Mouse (Mus musculus) limb, embryonic 14.5 days (tissue): Measurements from ENCODE around the gene Map3k20. TPM values are rescaled to one million over a fixed set of nuclear protein-coding genes. Genes with fewer than 3 reads are reported as not detected.

ENCODE experiments used
- ATAC-seq: fragments of 200-750 bp; cut with Nextera tagmentation; 2 replicates; pipeline ENCODE4 v1.8.0; 2017; ENCODE audit warnings: low read depth, moderate number of reproducible peaks, moderate TSS enrichment; ENCODE audit not compliant: low FRiP score
- DNase-seq: peaks from one replicate; pipeline ENCODE4 v3.0.0-alpha.2; 2015; ENCODE audit warnings: low spot score
- H3K27ac ChIP-seq: fragments of 300-500 bp; sonication (generic); replicated peaks from 2 replicates; pipeline ENCODE4 v1.5.1; 2014; ENCODE audit warnings: low read depth, mild to moderate bottlenecking, low read length, moderate library complexity, mixed read lengths
- H3K27me3 ChIP-seq: fragments of 300-500 bp; sonication (generic); 2 replicates; pipeline ENCODE4 v1.6.1; 2014; ENCODE audit warnings: low read length, mixed read lengths; ENCODE audit not compliant: control insufficient read depth, insufficient read depth
- H3K36me3 ChIP-seq: fragments of 300-500 bp; sonication (generic); 2 replicates; pipeline ENCODE4 v1.6.1; 2014; ENCODE audit warnings: mild to moderate bottlenecking, low read length, moderate library complexity, mixed read lengths; ENCODE audit not compliant: control insufficient read depth, insufficient read depth
- H3K4me1 ChIP-seq: fragments of 300-500 bp; sonication (generic); 2 replicates; pipeline ENCODE4 v1.6.1; 2014; ENCODE audit warnings: antibody characterized with exemption, low read length, mixed read lengths; ENCODE audit not compliant: control insufficient read depth, insufficient read depth
- H3K4me2 ChIP-seq: fragments of 300-500 bp; sonication (generic); replicated peaks from 2 replicates; pipeline ENCODE4 v1.6.1; 2014; ENCODE audit warnings: low read depth, mild to moderate bottlenecking, low read length, moderate library complexity; ENCODE audit not compliant: severe bottlenecking
- H3K4me3 ChIP-seq: fragments of 300-500 bp; sonication (generic); replicated peaks from 2 replicates; pipeline ENCODE4 v1.5.1; 2014; ENCODE audit warnings: low read length
- H3K9ac ChIP-seq: fragments of 300-500 bp; sonication (generic); 2 replicates; pipeline ENCODE4 v1.6.1; 2014; ENCODE audit warnings: mild to moderate bottlenecking, low read depth, low read length, moderate library complexity; ENCODE audit not compliant: severe bottlenecking
- H3K9me3 ChIP-seq: fragments of 300-500 bp; sonication (generic); 2 replicates; pipeline ENCODE4 v1.6.1; 2016; ENCODE audit warnings: low read length; ENCODE audit not compliant: control insufficient read depth
- POLR2A ChIP-seq: fragments of 200-500 bp; IDR thresholded peaks from 2 replicates; pipeline ENCODE4 v1.8.0; 2012; ENCODE audit warnings: inconsistent platforms, mild to moderate bottlenecking, moderate library complexity, borderline replicate concordance; ENCODE audit not compliant: insufficient read depth, insufficient read length; ENCODE audit errors: extremely low read depth
- WGBS: fragments of 180-500 bp; shearing (Covaris S2); extraction: QIAGEN DNeasy Blood & Tissue Kit; methylation state at CpG from one replicate; pipeline ENCODE4 v1.1.7; 2014; 5-methylcytosine and 5-hydroxymethylcytosine counted together
- polyA plus RNA-seq, 2 experiments: library from polyadenylated mRNA; depleted of rRNA in 1 of 2; stranded (reverse) in 1 of 2; unstranded in 1 of 2; fragments of >200 nt; fragmentation: Nextera tagmentation in 1 of 2; extraction: Ambion mirVana in 1 of 2; gene quantifications; 2 replicates each; pipeline versions ENCODE4 v1.2.1 to v1.2.3; 2012 to 2014

The Map3k20 gene
- polyA plus RNA-seq, 2 experiments = 14.6 to 18.2 TPM

DNA sequence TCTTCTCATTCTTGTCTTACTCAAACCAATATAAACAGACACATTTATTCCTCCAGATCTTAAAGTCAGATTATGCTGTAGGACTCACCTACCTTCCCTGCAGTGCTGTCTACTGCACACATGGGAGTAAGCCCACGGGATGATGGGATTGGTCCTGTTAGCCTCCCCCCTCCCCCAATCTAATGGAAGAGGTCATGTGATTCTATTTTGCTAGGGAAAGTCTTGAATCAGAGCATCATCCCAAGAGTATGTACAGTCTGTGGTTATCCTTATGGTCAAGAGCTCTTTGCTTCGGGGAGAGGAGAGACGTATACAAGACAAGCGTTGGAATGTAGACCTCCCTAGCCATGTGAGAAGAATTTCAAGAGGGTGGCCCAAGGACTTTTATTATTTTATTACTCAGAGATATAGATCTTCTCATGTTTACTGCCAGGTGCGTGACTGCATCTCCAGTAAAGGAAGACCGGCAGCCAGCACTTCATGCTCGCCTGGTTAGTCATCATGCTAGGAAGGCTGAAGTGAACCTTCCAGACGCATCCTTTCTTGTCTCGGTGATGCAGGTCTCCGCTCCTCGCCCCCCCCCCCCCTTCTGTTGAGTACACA is 3.6 kb downstream of the Map3k20 start:
- no peak overlapping the region for H3K4me2 ChIP-seq
- WGBS = 81% methylated on average over 11 of the region's 11 CpGs
- no peak overlapping the region for H3K4me3 ChIP-seq
- ATAC-seq = no peak
- H3K9ac ChIP-seq = no peak overlapping the region
- no peaks in the 10 kb centered on the region for H3K9me3 ChIP-seq
- DNase-seq = no peak
- no peaks in the 10 kb centered on the region for H3K27me3 ChIP-seq
- no peak overlapping the region for H3K27ac ChIP-seq
- no peak for TF ChIP-seq POLR2A
- H3K36me3 ChIP-seq = no peaks in the 10 kb centered on the region
- H3K4me1 ChIP-seq = no peaks in the 10 kb centered on the region

DNA sequence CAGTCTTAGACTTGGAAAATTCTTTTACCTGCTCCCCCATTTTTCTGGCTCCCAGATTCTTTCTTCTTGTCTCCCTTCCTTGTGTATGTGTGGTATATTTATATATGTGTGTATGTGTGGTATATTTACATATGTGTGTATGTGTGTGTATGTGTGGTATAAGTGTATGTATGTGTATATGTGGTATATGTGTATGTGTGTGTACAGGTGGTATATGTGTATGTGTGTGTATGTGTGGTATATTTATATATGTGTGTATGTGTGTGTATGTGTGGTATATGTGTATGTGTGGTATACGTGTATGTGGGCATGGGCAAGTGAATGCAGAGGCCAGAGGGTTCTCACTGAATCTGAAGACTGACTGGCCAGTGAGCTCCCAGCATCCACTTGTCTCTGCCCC is 5.7 kb downstream of the Map3k20 start:
- WGBS = 80% methylated on average over 1 of the region's 1 CpGs

DNA sequence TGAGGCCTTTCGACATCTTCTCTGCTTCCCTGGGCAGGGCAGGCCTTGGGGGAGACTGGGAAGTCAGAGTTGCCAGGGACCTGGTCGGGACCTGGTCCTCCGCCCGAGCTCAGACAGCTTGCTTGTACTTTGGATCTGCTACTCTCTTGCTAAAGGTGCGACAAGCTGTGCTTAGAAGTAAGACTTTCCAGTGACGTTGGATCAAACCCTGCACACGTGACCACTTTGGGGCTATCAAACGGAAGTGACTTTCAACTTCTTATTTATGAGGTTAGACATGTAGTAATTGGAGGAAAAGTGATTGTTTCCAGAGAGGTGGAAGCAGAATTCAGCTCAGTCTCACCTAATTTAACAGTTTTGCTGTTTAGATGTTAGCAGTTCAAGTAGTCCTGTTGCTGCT is 7.1 kb downstream of the Map3k20 start:
- H3K9ac ChIP-seq = no peak overlapping the region
- no peaks in the 10 kb centered on the region for H3K36me3 ChIP-seq
- ATAC-seq = no peak
- no peaks in the 10 kb centered on the region for H3K4me1 ChIP-seq
- H3K4me2 ChIP-seq = no peak overlapping the region
- 65% methylated on average over 8 of the region's 8 CpGs for WGBS
- TF ChIP-seq POLR2A = no peak
- no peak overlapping the region for H3K27ac ChIP-seq
- no peak overlapping the region for H3K4me3 ChIP-seq
- H3K9me3 ChIP-seq = no peaks in the 10 kb centered on the region
- H3K27me3 ChIP-seq = no peaks in the 10 kb centered on the region
- no peak for DNase-seq

More for the DNA sequence above, 5.7 kb downstream of the Map3k20 start:
- Histone ChIP-seq H3K27me3 (no peaks in the 10 kb centered on the region), H3K4me2 (no peak overlapping the region), H3K9ac (no peak overlapping the region), H3K9me3 (no peaks in the 10 kb centered on the region), H3K4me1 (no peaks in the 10 kb centered on the region), H3K27ac (no peak overlapping the region), H3K36me3 (no peaks in the 10 kb centered on the region), H3K4me3 (no peak overlapping the region)
- ATAC-seq = no peak
- no peak for TF ChIP-seq POLR2A
- no peak for DNase-seq

DNA sequence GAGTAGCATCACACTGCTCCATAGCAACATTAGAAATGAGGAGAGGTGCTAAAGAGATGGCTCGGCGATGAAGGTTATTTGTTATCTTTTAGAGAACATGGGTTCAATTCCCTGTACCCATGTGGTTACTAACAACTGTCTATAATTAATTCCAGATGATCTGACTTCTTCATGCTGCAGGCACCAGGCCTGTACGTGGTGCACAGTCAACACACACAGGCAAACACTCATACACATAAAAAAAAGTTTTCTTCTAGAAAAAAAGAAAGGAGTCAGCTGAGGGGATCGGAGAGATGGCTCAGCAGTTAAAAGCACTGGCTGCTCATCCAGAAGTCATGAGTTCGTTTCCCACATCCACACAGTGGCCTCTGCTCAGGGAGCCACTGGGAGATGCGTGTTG is 9.6 kb downstream of the Map3k20 start:
- no peak overlapping the region for H3K4me3 ChIP-seq
- no peak for ATAC-seq
- WGBS = 42% methylated on average over 6 of the region's 6 CpGs
- no peaks in the 10 kb centered on the region for H3K36me3 ChIP-seq
- H3K27ac ChIP-seq = no peak overlapping the region
- H3K4me1 ChIP-seq = no peaks in the 10 kb centered on the region
- no peak for TF ChIP-seq POLR2A
- no peak overlapping the region for H3K9ac ChIP-seq
- H3K4me2 ChIP-seq = no peak overlapping the region
- DNase-seq = no peak
- no peaks in the 10 kb centered on the region for H3K9me3 ChIP-seq
- H3K27me3 ChIP-seq = no peaks in the 10 kb centered on the region

DNA sequence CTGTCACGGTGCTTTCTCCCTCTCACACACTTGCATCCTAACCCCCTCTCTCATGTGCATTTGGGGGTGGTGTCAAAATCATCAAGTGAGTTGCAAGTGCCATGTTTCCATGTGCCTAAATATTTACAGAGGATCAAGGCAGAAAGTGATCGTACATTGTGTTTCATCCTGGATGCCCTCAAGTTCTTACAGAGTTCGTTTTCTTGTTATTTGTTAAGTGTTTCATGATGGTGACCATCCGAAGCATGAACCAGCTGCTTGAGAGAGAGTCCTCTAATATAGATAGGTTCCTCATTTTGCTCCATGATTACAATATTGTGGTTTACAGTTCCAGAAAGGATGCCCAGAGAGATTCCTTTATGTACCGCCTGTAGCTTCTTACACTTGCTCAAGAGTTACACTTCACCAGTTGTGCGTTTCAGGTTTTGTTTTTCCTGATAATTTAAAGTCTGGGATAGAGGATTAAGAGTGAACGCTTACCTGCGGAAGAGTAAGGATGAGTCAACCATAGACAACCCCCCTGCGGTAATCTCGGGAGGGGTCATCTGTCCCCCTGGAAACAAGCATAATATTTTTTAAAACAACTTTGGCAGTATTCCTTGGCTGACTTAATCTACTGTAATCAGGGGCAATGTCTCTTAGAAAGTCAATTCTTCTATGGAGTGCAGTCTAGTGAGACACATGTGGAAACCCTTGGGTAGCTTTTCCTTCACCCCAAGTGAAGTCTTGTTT is 11.7 kb downstream of the Map3k20 start:
- Histone ChIP-seq H3K4me1 (no peaks in the 10 kb centered on the region), H3K36me3 (no peaks in the 10 kb centered on the region), H3K27me3 (no peaks in the 10 kb centered on the region), H3K4me3 (no peak overlapping the region), H3K27ac (no peak overlapping the region), H3K9ac (no peak overlapping the region), H3K4me2 (no peak overlapping the region), H3K9me3 (no peaks in the 10 kb centered on the region)
- ATAC-seq (no peak), DNase-seq (no peak)
- WGBS = 85% methylated on average over 10 of the region's 10 CpGs
- TF ChIP-seq POLR2A = no peak
